Mouse (Mus musculus) kidney, adult 2 months (tissue): ENCODE measurements around the gene Brinp3.

Experiments
- CTCF ChIP-seq: fragments of 200-500 bp; conservative IDR thresholded peaks from 2 replicates; pipeline ENCODE4 v1.5.1; 2011; ENCODE audit warnings: low read depth, mild to moderate bottlenecking, control low read depth, low read length, moderate library complexity, mixed read lengths; ENCODE audit not compliant: insufficient read depth, insufficient read length
- POLR2A ChIP-seq: fragments of 200-500 bp; IDR thresholded peaks from one replicate; pipeline ENCODE4 v1.6.1; 2011; ENCODE audit warnings: low read depth, low read length, control low read depth

- TF ChIP-seq POLR2A = no peak
- TF ChIP-seq CTCF = no peak
Measured at GRCm38 (mm10) chr1:146719556-146719955, 225.0 kb downstream of the Brinp3 start.
